Mouse (Mus musculus) brain, embryonic 14.5 days (tissue): ENCODE data around the gene Zap70. TPM values are rescaled to one million over a fixed set of nuclear protein-coding genes. Genes with fewer than 3 reads are reported as not detected.

ENCODE experiments used
- DNase-seq: peaks from one replicate; pipeline ENCODE4 v3.0.0-alpha.2; 2011; ENCODE audit warnings: low read depth
- CTCF ChIP-seq: fragments of 200-500 bp; IDR thresholded peaks from 2 replicates; pipeline ENCODE4 v1.5.1; 2012; ENCODE audit warnings: inconsistent platforms, mild to moderate bottlenecking, moderate library complexity, borderline replicate concordance; ENCODE audit not compliant: insufficient read depth, insufficient read length; ENCODE audit errors: extremely low read depth
- POLR2A ChIP-seq: fragments of 200-500 bp; IDR thresholded peaks from 2 replicates; pipeline ENCODE4 v1.6.1; 2012; ENCODE audit warnings: mild to moderate bottlenecking, inconsistent platforms, borderline replicate concordance; ENCODE audit not compliant: poor library complexity, insufficient read depth, insufficient read length, severe bottlenecking; ENCODE audit errors: extremely low read depth
- polyA plus RNA-seq: library from polyadenylated mRNA; depleted of rRNA; stranded (reverse); fragments of >200 nt; gene quantifications from 2 replicates; pipeline ENCODE4 v1.2.3, GENCODE M21; 2012

Gene Zap70
- polyA plus RNA-seq, 1 experiment = 1.8 TPM

DNA sequence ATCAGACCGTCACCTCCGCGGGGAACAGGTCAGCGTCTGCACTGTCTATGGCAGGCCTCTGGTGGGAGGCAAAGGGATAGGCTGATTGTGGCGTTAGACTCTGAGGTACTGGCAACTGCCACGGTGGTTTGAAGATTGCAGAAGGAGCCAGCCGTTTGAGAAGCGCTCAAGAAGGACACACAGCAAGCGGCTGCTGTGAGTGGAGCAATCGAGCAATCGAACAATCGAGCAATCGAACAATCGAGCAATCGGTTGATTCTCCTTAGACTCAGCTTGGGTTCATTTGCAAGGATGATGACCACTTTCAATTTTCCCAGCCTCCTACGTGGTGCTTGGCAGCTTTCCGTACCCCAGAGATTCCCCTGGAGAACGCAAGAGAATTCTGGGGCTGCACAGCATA is 2.5 kb upstream of the Zap70 start:
- TF ChIP-seq CTCF (no peak), POLR2A (no peak)
- DNase-seq = no peak

DNA sequence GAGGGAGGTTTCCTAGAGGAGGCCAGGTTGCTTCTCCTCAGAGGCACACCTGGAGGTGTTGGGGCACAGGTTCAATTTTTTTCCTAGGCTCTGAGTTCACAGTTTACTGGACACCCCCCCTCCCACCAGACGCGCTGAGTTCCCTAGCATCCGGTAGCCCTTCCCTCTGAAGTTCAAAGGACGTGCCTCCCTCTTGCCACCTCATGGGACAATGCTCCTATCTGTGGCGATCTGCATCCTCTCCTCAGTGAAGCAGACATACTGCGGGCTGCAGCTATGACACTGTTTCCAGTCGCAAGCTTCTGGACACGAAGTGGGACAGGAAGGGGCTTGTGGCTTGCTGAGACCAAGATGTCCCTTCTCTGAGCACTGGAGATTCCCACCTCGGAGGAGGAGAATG is 1.2 kb upstream of the Zap70 start:
- no peak for DNase-seq
- no peak for TF ChIP-seq CTCF
- no peak for TF ChIP-seq POLR2A

DNA sequence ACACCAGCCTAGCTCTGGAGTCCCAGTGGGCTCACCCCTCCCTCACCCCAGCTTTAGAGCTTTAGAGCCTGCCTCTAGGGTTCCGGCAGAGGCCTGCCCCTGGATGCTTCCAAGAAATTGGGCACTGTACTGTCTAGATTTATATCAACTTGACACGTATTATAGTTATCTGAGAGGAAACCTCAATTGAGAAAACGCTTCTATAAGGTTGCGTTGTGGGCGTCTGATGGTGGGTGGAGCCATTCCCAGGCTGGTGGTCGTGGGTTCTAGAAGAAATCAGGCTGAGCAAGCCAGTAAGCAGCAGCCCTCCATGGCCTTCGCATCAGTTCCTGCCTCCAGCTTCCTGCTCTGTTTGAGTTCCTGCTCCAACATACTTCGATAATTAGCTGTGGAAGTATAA is 537 bp upstream of the Zap70 start:
- TF ChIP-seq POLR2A (no peak), CTCF (no peak)
- DNase-seq = no peak

DNA sequence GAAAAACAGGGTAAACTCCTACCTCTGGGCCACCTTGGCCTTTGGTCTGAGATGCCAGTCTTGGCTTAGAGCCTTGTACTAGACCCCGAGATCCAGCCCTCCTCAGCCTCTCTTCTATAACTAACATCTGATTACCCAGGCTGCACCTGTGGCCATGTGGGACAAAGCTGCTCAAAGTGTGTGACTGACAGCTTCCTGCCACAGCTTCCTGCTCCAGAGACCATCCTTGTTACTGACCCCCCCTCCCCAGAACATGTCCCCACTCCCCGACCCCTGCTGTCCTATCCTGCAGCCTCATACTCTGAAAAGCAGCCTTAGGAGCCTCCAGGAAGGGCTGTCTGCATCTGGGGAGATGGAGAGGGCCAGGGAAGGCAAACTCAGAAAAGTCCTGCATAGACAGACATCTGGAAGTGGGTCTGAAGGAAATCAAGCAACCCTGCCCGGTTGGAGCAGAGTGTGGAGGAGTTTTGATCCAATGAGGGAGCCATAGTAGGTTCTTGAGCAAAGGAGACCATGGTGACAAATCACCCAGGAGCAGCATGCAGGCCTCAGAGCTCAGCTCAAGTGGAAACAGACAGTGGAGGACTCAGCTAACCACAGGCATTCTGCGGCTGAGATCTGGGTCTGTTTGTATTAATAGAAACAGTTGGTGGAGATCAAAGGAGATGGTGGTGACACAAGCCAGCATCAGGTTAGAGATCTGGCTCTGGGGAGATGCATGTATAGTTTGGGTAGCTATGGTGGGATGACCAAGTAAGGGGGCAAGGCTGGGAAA is 5.0 kb downstream of the Zap70 start:
- DNase-seq = no peak
- TF ChIP-seq CTCF (no peak), POLR2A (no peak)

DNA sequence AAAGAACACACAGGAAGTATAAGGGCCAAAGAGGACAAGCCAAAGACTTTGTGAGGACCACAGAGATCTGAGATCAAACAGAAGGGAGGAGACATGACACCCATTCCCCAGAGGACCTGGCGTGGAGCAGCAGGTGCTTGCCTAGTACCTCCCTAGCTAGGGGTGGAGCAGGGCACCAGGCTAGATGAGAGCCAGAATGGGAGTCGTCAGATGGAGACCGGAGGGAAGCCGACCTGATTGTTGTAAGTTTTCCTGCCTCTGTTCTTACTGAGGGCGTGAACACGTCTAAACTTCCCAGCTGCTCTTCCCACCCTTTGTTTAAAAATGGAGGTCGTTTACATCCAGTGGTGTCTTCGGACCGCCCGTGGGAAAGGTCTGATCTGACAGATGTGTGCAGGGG is 5.7 kb downstream of the Zap70 start:
- no peak for TF ChIP-seq CTCF
- TF ChIP-seq POLR2A = no peak

DNA sequence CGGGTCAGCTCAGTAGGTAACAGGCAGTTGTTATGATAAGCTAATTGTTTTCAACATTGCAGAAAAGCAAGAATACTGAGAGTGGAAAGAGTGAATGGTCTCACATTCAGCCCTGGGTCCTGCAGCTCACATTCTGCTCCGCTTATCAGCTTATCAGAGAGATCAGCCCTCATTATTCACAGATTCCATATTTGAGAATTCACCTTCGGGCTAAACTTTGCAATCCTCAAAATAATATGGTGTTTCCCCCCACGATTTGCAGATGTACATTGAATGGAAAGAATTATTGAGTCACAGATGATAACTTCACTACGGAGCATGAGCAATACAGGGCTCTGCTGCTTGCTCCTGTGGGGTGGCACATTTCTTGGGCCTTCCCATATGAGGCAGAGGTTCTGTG is 7.2 kb downstream of the Zap70 start:
- no peak for DNase-seq
- TF ChIP-seq CTCF (no peak), POLR2A (no peak)

More for the DNA sequence above, 5.7 kb downstream of the Zap70 start:
- no peak for DNase-seq

DNA sequence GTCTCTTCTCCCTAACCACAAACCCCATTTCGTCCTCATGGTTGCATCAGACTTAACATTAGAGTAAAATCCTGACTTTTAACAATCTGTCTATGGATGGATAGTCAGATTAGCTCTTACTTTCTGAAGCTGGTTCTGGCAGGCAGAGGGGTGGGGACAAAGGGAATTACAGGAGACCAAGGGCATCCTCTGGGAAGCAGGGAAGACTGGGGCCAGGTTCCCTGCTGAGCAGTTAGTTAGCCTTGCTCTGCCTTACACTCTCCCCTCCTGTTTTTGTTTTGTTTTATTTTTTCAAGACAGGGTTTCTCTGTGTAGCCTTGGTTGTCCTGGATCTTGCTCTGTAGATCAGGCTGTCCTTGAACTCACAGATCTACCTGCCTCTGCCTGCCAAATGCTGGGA is 8.4 kb downstream of the Zap70 start:
- DNase-seq = no peak
- no peak for TF ChIP-seq POLR2A
- TF ChIP-seq CTCF = no peak

DNA sequence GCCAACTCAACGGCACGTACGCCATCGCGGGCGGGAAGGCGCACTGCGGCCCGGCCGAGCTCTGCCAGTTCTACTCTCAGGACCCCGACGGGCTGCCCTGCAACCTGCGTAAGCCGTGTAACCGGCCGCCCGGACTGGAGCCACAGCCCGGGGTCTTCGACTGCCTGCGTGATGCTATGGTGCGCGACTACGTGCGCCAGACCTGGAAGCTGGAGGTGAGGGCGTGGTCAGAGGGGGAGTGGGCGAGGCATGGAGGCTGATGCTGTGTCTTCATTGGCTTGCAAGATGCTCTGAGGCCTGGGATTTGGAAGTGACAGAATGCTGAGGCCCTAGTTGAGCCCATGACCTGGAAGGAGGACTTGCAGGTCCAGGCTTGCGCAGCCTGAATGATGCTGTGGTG is 9.4 kb downstream of the Zap70 start:
- TF ChIP-seq CTCF = no peak
- TF ChIP-seq POLR2A = no peak
- DNase-seq = peak; percentile 20

DNA sequence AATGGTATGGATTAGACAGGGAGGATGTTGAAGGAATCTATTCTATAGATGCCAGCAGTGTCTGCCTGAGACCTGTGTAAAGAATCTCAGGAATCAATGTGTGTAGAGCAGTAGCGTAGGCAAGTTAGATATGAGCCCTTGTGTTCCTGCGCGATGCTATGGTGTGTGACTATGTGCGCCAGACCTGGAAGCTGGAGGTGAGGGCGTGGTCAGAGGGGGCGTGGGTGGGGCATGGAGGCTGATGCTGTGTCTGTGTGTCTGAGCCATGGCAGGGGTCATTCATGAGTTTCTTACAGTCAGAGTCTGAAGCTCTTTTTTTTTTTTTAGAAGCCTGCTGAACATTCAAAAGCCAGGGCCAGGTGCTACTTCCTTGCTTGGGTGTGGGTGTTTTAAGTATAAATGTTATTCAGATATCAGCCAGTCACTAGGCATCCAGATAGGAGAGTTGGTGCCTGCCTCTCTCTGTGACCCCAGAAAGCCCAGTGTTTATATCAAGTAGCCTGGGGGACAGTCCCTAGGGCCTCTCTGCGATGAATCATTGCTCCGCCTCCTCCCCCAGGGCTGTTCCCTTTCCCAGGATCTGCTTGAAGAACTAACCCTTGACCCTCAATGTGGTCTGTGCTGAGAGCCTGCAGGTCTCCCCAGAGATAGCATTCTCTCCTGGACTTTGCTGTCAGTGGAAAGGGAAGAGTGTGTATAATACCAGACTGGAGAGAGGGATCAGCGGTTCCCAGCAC is 10.8 kb downstream of the Zap70 start:
- TF ChIP-seq CTCF (no peak), POLR2A (no peak)
- DNase-seq = no peak

DNA sequence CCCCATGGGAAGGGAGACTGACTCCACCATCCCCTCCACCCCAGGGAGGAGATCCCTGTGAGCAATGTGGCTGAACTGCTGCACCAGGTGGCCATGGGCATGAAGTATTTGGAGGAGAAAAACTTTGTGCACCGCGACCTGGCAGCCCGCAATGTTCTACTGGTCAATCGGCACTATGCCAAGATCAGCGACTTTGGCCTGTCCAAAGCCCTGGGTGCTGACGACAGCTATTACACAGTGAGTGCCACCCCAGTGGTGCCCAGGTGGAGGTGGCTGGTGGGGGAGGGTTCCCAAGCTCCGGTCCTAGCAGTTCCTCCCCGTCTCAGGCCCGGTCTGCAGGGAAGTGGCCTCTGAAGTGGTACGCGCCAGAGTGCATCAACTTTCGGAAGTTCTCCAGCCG is 19.2 kb downstream of the Zap70 start:
- DNase-seq = no peak
- TF ChIP-seq CTCF (no peak), POLR2A (no peak)

DNA sequence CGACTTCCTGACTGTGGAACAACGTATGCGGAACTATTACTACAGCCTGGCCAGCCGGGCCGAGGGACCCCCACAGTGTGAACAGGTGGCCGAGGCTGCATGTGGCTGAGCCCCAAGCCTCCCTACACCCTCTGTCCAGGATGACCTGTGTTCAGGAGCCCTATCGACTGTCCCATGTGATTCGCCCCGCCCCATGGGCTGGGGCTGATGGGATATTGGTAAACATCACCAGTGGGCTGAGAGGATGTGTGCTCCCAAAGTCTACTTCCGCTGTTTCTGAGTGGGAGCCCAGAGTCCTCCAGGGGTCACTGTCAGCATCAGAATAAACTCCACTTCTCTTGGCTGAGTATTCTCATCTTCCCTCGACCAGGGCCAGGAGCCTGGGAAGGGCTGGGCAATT is 20.9 kb downstream of the Zap70 start:
- no peak for TF ChIP-seq CTCF
- no peak for DNase-seq
